Mouse (Mus musculus) embryo, embryonic 9.5 days (tissue): Measurements from ENCODE around the gene Myo7a.

Experiments
- DNase-seq: peaks from one replicate; pipeline ENCODE4 v3.0.0-alpha.2; 2017; ENCODE audit errors: extremely low spot score

The Myo7a gene

DNA sequence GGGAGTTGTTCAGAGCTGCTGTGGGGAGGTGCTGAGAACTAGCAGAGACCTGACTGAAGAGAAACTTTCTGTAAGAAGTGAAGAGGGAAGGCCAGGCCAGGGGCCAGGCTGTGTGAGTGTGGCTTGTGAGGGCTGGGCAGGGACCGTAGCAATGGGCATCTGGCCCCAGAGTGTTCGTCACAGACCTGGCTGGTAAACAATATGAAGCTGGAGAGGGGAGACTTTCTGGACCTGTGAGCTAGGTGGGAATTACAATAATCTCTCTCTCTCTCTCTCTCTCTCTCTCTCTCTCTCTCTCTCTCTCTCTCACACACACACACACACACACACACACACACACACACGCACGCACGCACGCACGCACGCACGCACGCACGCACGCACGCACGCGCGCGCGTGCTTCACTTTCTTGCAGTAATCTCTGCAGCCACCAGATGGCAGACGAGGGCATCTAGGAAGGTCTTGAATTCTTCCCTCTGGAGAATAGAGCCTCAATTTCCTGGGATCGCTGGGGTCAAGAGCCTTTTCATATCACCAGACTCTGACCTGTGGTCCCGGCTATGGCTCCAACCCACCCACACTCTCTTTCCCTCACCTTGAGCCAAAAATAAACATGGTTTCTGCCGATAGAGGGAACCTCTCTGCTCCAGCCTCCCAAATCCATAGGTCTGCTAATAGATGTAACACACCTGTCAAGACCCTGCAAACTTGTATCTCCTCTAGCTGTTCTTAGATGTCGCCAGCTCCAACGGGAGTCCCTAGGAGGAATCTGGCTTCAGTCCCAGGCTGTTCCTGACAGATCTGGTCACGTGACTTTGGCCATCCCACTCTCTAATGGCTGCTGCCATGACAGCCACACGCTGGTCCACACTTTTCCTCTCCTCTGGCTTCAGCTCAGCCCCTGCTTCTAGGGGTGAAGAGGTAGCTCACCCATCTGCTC lies 16.1 kb downstream of the Myo7a start:
- peak; percentile 84 for DNase-seq

GRCm38 (mm10) chr7:98102488-98102887 lies 16.8 kb downstream of the Myo7a start:
- no peak for DNase-seq

- no peak for DNase-seq
Observed at GRCm38 (mm10) chr7:98097557-98097956, 21.8 kb downstream of the Myo7a start.

- no peak for DNase-seq
Observed at GRCm38 (mm10) chr7:98095852-98096251, 23.5 kb downstream of the Myo7a start.

DNA sequence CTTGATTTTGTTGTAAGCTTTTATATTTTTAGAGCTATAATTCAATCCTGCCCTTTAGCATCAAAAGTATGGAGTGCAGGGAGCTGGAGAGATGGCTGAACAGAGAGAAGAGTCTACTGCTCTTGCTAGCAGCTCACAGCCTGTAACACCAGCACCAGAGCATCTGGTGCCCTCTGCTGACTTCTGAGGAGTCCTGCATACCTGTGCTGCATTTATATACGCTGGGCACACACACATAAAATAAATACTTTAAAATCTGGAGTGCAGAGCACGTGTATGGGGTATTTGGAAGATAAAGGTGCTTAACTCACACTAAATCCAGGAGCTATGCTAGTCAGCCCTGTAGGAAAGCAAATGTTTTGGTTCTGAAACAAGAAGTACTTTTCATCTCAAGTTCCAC lies 33.0 kb downstream of the Myo7a start:
- DNase-seq = peak; percentile 15

DNA sequence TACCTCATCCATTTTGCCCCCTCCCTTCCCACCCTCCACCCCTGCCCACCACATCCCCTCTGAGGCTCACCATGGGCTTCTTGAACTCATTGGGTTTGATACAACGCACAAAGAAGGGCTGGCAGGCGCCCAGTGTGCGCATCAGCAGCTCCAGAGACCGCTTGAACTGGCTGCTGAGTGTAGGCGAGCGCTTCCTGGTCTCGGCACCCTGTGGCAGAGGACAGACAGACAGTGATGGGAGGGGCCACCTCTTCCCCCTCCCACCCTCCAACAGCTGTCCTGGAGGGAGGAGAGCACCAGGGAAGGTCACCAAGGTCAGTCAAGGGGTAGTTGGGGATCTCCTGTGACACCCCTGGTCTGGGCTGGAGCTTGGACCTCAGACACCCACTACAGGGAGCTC lies 34.0 kb downstream of the Myo7a start:
- no peak for DNase-seq

DNA sequence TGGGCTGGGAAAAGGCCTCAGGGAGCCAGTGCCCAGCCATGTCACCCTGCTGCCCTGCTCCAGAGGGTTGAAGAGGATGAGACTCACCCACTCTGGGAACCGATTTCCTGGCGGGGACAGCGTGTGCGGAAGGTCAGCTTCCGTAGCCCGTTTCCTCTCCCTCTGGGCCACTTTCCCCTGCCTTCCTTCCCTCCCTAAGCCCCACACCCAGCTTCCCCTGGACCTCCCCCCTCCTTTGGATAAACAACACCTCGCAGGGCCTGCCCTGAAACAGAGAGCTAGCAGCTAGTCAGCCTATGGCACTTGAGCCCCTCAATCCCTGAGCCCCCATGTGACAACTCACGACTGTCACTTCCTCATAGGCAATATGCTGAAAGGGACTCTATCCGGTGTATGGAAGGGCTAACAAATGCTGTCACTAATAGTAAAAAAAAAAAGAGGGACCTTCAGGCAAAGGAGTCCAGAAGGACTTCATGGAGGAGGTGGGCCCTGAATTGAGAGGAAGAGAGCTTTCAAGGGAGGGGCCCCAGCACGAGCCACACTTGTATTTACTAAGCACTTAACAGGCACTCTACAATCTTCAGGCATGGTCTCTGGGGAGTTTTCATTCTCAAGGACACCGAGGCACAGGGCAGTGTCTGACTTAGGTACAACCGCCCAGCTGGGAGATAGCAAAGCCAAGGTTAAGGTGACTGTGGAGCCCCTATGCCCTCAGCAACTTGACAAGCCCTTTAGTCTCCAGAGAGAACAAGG lies 34.6 kb downstream of the Myo7a start:
- no peak for DNase-seq

DNA sequence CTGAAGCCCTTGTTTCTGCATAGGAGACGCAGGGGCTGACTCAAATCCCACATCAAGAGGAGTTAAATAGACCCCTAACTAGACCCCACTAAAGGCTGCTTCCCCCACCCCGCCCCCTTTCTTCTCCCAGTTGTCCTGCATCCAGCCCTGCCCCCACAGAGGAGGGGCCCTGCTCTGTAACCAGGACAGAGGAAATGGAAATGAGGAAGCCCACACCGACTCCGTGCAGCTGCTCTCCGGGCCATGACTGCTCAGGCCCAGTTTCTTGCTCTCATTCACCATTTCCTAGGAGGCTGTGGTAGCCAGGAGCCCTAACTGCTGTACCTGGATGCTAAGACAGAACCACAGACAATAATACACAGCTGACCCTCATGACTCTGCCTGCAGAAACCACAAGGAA lies 36.9 kb downstream of the Myo7a start:
- DNase-seq = peak; percentile 9

GRCm38 (mm10) chr7:98077453-98077852 lies 41.9 kb downstream of the Myo7a start:
- no peak for DNase-seq

DNA sequence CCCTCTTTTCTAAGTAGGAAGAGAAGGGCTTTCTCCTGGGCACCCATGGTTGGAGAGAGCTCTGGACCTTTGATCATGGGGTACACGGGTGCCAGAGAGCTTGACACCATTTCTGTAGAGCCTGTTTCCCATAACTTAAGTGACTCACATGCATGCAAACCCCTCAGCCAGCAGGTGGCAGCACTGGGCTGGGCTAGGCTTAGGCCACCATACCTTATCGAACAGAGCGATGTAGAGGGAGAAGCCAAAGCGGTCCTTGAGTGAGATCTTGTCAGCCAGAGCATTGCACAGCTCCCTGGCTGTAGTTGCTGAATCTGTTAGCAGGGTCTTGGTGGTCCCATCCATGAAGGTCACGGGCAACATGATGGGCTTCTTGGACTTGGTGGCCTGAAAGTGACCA lies 47.7 kb downstream of the Myo7a start:
- DNase-seq = peak; percentile 80

GRCm38 (mm10) chr7:98066229-98066628 lies 53.1 kb downstream of the Myo7a start:
- no peak for DNase-seq

DNA sequence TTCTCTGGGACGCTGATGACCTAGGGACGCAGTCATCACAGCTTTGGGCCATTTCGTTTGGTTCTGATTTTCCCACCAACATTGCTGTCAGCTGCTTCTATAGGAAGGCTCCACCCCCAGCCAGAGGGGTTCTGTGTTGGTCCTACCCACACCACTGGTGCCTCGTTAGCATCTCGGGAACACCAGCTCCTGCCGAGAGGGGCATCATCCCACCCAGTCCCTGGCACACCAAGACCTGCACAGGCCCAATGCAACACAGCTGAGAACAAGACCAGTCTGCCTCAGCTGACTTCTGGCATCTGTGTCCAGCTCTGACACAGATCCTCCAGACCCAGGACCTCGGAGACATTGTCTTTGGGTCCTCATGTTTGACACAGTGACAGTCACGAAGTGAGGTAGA lies 64.4 kb downstream of the Myo7a start:
- no peak for DNase-seq

- no peak for DNase-seq
Observed at GRCm38 (mm10) chr7:98054461-98054860, 64.9 kb downstream of the Myo7a start.

GRCm38 (mm10) chr7:98051980-98052379 lies 67.3 kb downstream of the Myo7a start:
- peak; percentile 61 for DNase-seq

GRCm38 (mm10) chr7:98048101-98048824 lies 71.1 kb downstream of the Myo7a start:
- DNase-seq = no peak

- DNase-seq = no peak
Observed at GRCm38 (mm10) chr7:98002617-98003016, 116.7 kb downstream of the Myo7a start.
